Mouse (Mus musculus): ENCODE measurements around the gene Slc37a4.
A peak's percentile ranks its signal among the peaks of the same experiment; 100 is the strongest.

DNA sequence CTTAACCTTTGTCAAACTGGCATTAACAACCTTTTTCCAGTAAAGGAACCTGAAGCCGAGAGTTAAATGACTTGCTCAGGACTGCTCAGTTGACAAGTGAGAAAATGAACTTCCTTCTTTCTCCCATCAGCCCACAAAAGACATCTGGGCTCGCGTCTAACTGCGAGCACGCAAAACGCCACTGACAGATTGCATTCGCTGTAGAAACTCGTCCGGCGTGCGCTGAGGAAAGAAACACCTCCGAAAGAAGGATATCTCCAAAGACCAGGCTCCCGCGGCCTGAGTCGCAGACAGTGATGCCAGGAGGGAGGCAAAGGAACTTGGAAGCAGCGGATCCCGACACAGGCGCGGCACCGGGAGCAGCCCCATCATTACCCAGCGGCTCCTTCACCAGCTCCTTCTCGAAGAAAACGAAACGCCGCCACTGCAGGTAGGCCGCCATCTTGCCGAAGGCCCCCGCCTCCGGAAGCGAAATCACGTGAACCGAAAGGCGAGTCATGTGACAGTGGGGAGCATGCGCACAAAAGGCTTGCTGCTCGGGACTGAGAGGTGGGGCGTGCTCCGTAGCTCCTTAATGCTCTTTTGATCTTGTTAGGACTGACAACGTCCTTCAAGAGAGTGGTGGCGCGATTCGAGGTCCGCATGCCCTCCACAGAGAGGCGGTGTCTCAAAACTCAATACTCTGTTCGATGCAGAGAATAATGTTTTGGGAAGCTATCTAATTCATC is 35.3 kb upstream of the Slc37a4 start, which contains the start of gene Vps11:
- TF ChIP-seq POLR2A (IDR thresholded peaks at IDR 0.05; ENCODE audit: borderline replicate concordance, low read depth, low read length) (0 out of 2 replicates have a peak, but pooled peaks have one; percentile 40), CTCF (IDR thresholded peaks at IDR 0.05; ENCODE audit: low read depth, low read length) (no peak)

Data from bone marrow macrophage, adult 2 months (primary cell).